Mouse (Mus musculus) midbrain, embryonic 15.5 days (tissue): Measurements from ENCODE around the gene Neu3. TPM values are rescaled to one million over a fixed set of nuclear protein-coding genes. Genes with fewer than 3 reads are reported as not detected.
A peak's percentile ranks its signal among the peaks of the same experiment; 100 is the strongest.

Experiments
- ATAC-seq: fragments of 200-750 bp; cut with Nextera tagmentation; replicated peaks from 2 replicates; pipeline ENCODE4 v1.8.0; 2017; ENCODE audit warnings: moderate TSS enrichment
- H3K27ac ChIP-seq: fragments of 300-500 bp; sonication (generic); 2 replicates; pipeline ENCODE4 v1.5.1; 2015; ENCODE audit warnings: mild to moderate bottlenecking, inconsistent platforms
- H3K27me3 ChIP-seq: fragments of 300-500 bp; sonication (generic); replicated peaks from 2 replicates; pipeline ENCODE4 v1.6.1; 2015; ENCODE audit warnings: inconsistent platforms
- H3K36me3 ChIP-seq: fragments of 300-500 bp; sonication (generic); replicated peaks from 2 replicates; pipeline ENCODE4 v1.6.1; 2015; ENCODE audit warnings: inconsistent platforms
- H3K4me1 ChIP-seq: fragments of 300-500 bp; sonication (generic); 2 replicates; pipeline ENCODE4 v1.6.1; 2015; ENCODE audit warnings: inconsistent platforms
- H3K4me2 ChIP-seq: fragments of 300-500 bp; sonication (generic); 2 replicates; pipeline ENCODE4 v1.6.1; 2015; ENCODE audit warnings: inconsistent platforms, mild to moderate bottlenecking, moderate library complexity
- H3K4me3 ChIP-seq: fragments of 300-500 bp; sonication (generic); 2 replicates; pipeline ENCODE4 v1.5.1; 2015; ENCODE audit warnings: mild to moderate bottlenecking, inconsistent platforms
- H3K9ac ChIP-seq: fragments of 300-500 bp; sonication (generic); 2 replicates; pipeline ENCODE4 v1.6.1; 2015; ENCODE audit warnings: mild to moderate bottlenecking, inconsistent platforms
- H3K9me3 ChIP-seq: fragments of 300-500 bp; sonication (generic); 2 replicates; pipeline ENCODE4 v1.6.1; 2016; ENCODE audit warnings: inconsistent platforms
- whole genome bisulfite sequencing: fragments of 180-500 bp; shearing (Covaris S2); methylation state at CpG from one replicate; pipeline ENCODE4 v1.1.7; 2015; ENCODE audit warnings: mixed read lengths; 5-methylcytosine and 5-hydroxymethylcytosine counted together
- polyA plus RNA-seq: library from polyadenylated mRNA; unstranded; fragments of >200 nt; fragmentation: Nextera tagmentation; extraction: Ambion mirVana; gene quantifications from 2 replicates; pipeline ENCODE4 v1.2.1, GENCODE M21; 2015

Neu3 gene
- polyA plus RNA-seq, 1 experiment from 2014 or later = 1.7 TPM

DNA sequence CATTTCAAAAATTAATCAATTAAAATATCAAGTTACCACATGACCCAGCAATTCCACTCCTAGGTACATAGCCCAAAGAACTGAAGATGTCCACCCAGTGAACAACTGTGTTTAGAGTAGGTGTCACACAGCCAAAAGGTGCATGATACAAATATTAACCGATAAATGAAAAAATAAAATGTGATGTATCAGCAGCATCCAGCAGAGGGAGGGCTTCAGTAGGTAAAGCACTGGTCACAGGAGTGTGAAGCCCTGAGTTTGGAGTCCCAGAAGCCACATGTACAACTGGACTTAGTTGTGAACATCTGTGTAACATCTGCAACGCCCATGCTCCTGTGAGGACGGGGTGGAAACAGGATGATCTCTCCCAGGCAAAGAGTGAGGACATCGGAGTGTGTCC is 26.1 kb upstream of the Neu3 start:
- 94% methylated on average over 4 of the region's 4 CpGs for WGBS
- no peaks in the 10 kb centered on the region for H3K27me3 ChIP-seq
- no peak overlapping the region for H3K4me2 ChIP-seq
- no peak overlapping the region for H3K4me3 ChIP-seq
- no peaks in the 10 kb centered on the region; the same call in 1 of the 2 replicates for H3K36me3 ChIP-seq
- no peak overlapping the region for H3K27ac ChIP-seq
- H3K9ac ChIP-seq = no peak overlapping the region
- no peak for ATAC-seq
- H3K9me3 ChIP-seq = no peaks in the 10 kb centered on the region
- peaks cover 30% of the 10 kb centered on the region for H3K4me1 ChIP-seq

GRCm38 (mm10) chr7:99853350-99853749 is 25.1 kb upstream of the Neu3 start:
- Histone ChIP-seq H3K36me3 (peaks cover 6% of the 10 kb centered on the region; the same call in 1 of the 2 replicates), H3K9ac (no peak overlapping the region), H3K4me3 (no peak overlapping the region), H3K9me3 (no peaks in the 10 kb centered on the region), H3K27ac (no peak overlapping the region), H3K27me3 (no peaks in the 10 kb centered on the region), H3K4me2 (no peak overlapping the region), H3K4me1 (peaks cover 30% of the 10 kb centered on the region)
- 92% methylated on average over 7 of the region's 7 CpGs for WGBS
- ATAC-seq = no peak

DNA sequence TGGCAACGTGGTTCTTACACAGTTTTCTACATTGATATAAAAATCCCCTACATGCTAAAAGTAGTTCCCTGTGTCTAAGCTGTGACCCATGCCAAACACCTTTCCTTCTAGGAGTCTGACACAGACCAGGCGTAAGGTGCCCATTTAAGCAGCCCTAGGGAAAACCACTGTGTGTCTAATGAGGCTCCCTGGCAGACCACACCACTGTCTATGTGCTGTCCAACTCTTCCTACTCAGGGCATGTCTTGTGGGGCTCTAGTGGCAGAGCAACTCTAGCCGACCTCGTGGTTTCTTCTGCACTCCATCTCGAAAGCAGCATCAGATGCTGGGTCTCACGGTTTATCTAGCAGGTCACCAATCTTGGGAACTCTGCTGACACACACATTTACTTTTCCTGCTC is 23.4 kb upstream of the Neu3 start:
- H3K9me3 ChIP-seq = no peaks in the 10 kb centered on the region
- no peak overlapping the region for H3K27ac ChIP-seq
- H3K4me3 ChIP-seq = no peak overlapping the region
- no peak overlapping the region for H3K4me2 ChIP-seq
- 89% methylated on average over 6 of the region's 6 CpGs for WGBS
- peaks cover 18% of the 10 kb centered on the region for H3K4me1 ChIP-seq
- H3K9ac ChIP-seq = no peak overlapping the region
- ATAC-seq = no peak
- no peaks in the 10 kb centered on the region for H3K27me3 ChIP-seq
- H3K36me3 ChIP-seq = peaks cover 6% of the 10 kb centered on the region; the same call in 1 of the 2 replicates

- 31% methylated on average over 1 of the region's 1 CpGs for WGBS
- no peaks in the 10 kb centered on the region for H3K27me3 ChIP-seq
- H3K36me3 ChIP-seq = peaks cover 6% of the 10 kb centered on the region; the same call in 1 of the 2 replicates
- no peak overlapping the region for H3K4me2 ChIP-seq
- no peaks in the 10 kb centered on the region for H3K9me3 ChIP-seq
- H3K9ac ChIP-seq = no peak overlapping the region
- peaks cover 14% of the 10 kb centered on the region for H3K4me1 ChIP-seq
- 0 out of 2 replicates have a peak overlapping the region, but pooled peaks have one; percentile 23 for H3K27ac ChIP-seq
- no peak overlapping the region for H3K4me3 ChIP-seq
- no peak for ATAC-seq
Measured at GRCm38 (mm10) chr7:99851121-99851520, 22.9 kb upstream of the Neu3 start.

DNA sequence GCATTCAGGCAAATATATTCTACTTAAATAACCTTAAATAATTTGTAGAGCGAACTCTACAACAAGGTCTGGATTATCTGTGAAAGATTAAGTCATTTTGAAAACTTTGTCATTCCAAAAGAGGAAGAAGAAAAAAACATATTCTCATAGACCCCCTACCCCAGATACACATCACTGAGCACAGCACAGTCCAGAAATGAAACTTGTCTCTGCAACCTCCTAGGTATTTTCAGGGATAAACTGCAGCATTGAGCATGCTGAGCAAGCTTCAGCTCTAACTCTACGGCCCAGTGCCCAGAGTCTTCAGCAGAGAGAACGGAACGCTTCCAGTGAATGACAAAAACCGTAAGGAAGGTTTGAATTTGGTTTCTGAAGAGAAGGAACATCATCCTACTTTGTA is 22.3 kb upstream of the Neu3 start:
- no peaks in the 10 kb centered on the region for H3K27me3 ChIP-seq
- peak overlapping the region; percentile 23; the same call in 1 of the 2 replicates for H3K27ac ChIP-seq
- WGBS = 64% methylated on average over 5 of the region's 5 CpGs
- no peak overlapping the region for H3K4me2 ChIP-seq
- no peak for ATAC-seq
- no peak overlapping the region for H3K9ac ChIP-seq
- H3K9me3 ChIP-seq = no peaks in the 10 kb centered on the region
- H3K36me3 ChIP-seq = peaks cover 9% of the 10 kb centered on the region; the same call in 1 of the 2 replicates
- no peak overlapping the region for H3K4me3 ChIP-seq
- peaks cover 12% of the 10 kb centered on the region; the same call in 1 of the 2 replicates for H3K4me1 ChIP-seq

GRCm38 (mm10) chr7:99845533-99846236 is 17.5 kb upstream of the Neu3 start:
- H3K36me3 ChIP-seq = peaks cover 39% of the 10 kb centered on the region; the same call in 1 of the 2 replicates

GRCm38 (mm10) chr7:99838241-99838640 is 10.0 kb upstream of the Neu3 start:
- 92% methylated on average over 3 of the region's 3 CpGs for WGBS
- ATAC-seq = no peak
- no peak overlapping the region for H3K9ac ChIP-seq
- no peaks in the 10 kb centered on the region for H3K4me1 ChIP-seq
- no peak overlapping the region for H3K27ac ChIP-seq
- H3K9me3 ChIP-seq = no peaks in the 10 kb centered on the region
- H3K4me3 ChIP-seq = no peak overlapping the region
- peaks cover 45% of the 10 kb centered on the region; the same call in 1 of the 2 replicates for H3K36me3 ChIP-seq
- no peaks in the 10 kb centered on the region for H3K27me3 ChIP-seq
- no peak overlapping the region for H3K4me2 ChIP-seq

More at GRCm38 (mm10) chr7:99845533-99846236, 17.5 kb upstream of the Neu3 start:
- ATAC-seq = no peak
- Histone ChIP-seq H3K4me1 (0 out of 2 replicates have a peak, but pooled peaks cover 2% of the 10 kb centered on the region), H3K4me2 (no peak overlapping the region), H3K4me3 (no peak overlapping the region), H3K27ac (no peak overlapping the region), H3K9me3 (no peaks in the 10 kb centered on the region), H3K9ac (no peak overlapping the region), H3K27me3 (no peaks in the 10 kb centered on the region)
- 97% methylated on average over 8 of the region's 8 CpGs for WGBS

DNA sequence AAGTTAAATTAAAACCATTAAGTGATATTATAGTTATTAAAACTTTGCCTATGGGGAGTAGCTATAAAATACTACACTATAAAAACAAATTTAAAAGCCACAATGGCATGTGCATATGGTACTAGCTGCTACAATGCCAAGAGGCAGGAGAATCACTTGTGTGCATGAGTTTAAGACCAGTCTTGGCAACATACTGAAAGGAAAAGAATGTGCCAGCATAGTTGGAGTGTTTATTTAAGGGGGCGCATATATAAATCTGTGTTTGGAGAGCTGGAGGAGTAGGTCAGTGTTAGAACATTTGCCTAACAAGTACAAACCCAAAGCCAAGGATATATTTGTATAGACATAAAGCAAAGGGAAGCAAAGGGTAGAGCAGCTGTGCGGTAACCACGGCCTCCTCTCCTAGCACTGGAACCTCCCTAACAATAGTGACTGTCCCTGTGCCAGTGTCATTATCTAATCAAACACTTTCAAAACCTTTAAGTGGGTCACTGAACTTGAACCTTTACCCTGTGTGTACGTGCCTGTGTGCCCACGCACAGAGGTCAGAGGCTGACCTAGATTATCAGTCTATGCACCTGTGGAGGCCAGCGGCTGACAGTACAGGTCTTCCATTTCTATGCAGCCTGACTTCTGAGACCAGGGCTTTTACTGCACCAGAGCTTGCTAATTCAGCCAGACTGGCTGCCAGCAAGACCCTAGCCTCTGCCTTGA is 9.3 kb upstream of the Neu3 start:
- Histone ChIP-seq H3K27ac (no peak overlapping the region), H3K4me2 (no peak overlapping the region), H3K4me1 (no peaks in the 10 kb centered on the region), H3K4me3 (no peak overlapping the region), H3K9me3 (no peaks in the 10 kb centered on the region), H3K27me3 (no peaks in the 10 kb centered on the region), H3K9ac (no peak overlapping the region), H3K36me3 (peaks cover 40% of the 10 kb centered on the region; the same call in 1 of the 2 replicates)
- 89% methylated on average over 6 of the region's 6 CpGs for WGBS
- ATAC-seq = no peak

DNA sequence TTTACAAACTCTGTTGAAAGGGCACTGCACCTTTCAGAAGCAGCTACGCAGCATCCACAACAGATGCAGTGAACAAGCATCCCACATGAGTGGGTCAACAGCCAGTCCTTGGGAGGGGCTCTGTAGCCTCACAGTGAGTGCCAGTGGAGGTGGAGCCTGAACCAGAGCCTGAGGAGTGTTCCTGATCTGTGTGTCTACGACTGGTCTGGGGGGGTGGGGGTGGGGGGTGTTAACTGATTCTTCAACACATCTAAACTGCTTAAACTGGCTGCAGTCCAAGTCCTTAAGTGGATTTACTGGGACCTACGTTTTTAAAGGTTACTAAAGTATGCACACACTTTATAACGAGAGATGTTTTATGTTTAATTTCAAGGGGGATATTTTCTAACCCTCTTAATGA is 8.6 kb upstream of the Neu3 start:
- Histone ChIP-seq H3K27ac (no peak overlapping the region), H3K9me3 (no peaks in the 10 kb centered on the region), H3K4me1 (no peaks in the 10 kb centered on the region), H3K9ac (no peak overlapping the region), H3K36me3 (peaks cover 36% of the 10 kb centered on the region; the same call in 1 of the 2 replicates), H3K4me2 (no peak overlapping the region), H3K27me3 (no peaks in the 10 kb centered on the region), H3K4me3 (no peak overlapping the region)
- 62% methylated on average over 4 of the region's 4 CpGs for WGBS
- ATAC-seq = no peak

GRCm38 (mm10) chr7:99834314-99834853 is 6.2 kb upstream of the Neu3 start:
- no peak for ATAC-seq

GRCm38 (mm10) chr7:99833846-99834222 is 5.6 kb upstream of the Neu3 start:
- no peak for ATAC-seq
- 89% methylated on average over 2 of the region's 2 CpGs for WGBS
- Histone ChIP-seq H3K4me1 (no peaks in the 10 kb centered on the region), H3K9ac (no peak overlapping the region), H3K27ac (no peak overlapping the region), H3K36me3 (peaks cover 13% of the 10 kb centered on the region; the same call in 1 of the 2 replicates), H3K4me2 (no peak overlapping the region), H3K27me3 (no peaks in the 10 kb centered on the region), H3K4me3 (no peak overlapping the region), H3K9me3 (no peaks in the 10 kb centered on the region)

More at GRCm38 (mm10) chr7:99834314-99834853, 6.2 kb upstream of the Neu3 start:
- Histone ChIP-seq H3K4me2 (no peak overlapping the region), H3K4me3 (no peak overlapping the region), H3K9me3 (no peaks in the 10 kb centered on the region), H3K36me3 (peaks cover 17% of the 10 kb centered on the region; the same call in 1 of the 2 replicates), H3K4me1 (no peaks in the 10 kb centered on the region), H3K9ac (no peak overlapping the region), H3K27me3 (no peaks in the 10 kb centered on the region), H3K27ac (no peak overlapping the region)
- 88% methylated on average over 5 of the region's 5 CpGs for WGBS

- Histone ChIP-seq H3K4me3 (no peak overlapping the region), H3K9me3 (no peaks in the 10 kb centered on the region), H3K27ac (no peak overlapping the region), H3K36me3 (peaks cover 8% of the 10 kb centered on the region; the same call in 1 of the 2 replicates), H3K27me3 (no peaks in the 10 kb centered on the region), H3K4me2 (no peak overlapping the region), H3K9ac (no peak overlapping the region), H3K4me1 (peaks cover 5% of the 10 kb centered on the region; the same call in 1 of the 2 replicates)
- 86% methylated on average over 5 of the region's 5 CpGs for WGBS
- ATAC-seq = no peak
Measured at GRCm38 (mm10) chr7:99833115-99833845, 5.1 kb upstream of the Neu3 start.
